Mouse (Mus musculus): ENCODE measurements around the gene Wbp2nl. TPM values are rescaled to one million over a fixed set of nuclear protein-coding genes. Genes with fewer than 3 reads are reported as not detected.

The Wbp2nl gene
- polyA plus RNA-seq, 1 experiment: 0.11 TPM

- no peak overlapping the region for H3K4me3 ChIP-seq (ENCODE audit: control insufficient read depth, insufficient read depth, low read length)
- TF ChIP-seq POLR2A (IDR thresholded peaks at IDR 0.05; ENCODE audit: control insufficient read depth, extremely low read depth, insufficient read depth, low read length, poor library complexity): no peak
- TF ChIP-seq CTCF (IDR thresholded peaks at IDR 0.05; ENCODE audit: borderline replicate concordance, control insufficient read depth, extremely low read depth, insufficient read depth, low read length, poor library complexity): peak; percentile 80; the same call in 1 of the 2 replicates
- peak; percentile 73 for DNase-seq
- 7% methylated on average over 6 of the region's 6 CpGs for WGBS
- no peaks in the 10 kb centered on the region for H3K4me1 ChIP-seq (replicated peaks; ENCODE audit: control insufficient read depth, insufficient read depth, low read length)
- H3K27me3 ChIP-seq (ENCODE audit: control insufficient read depth, insufficient read depth, low read length): no peaks in the 10 kb centered on the region
- H3K36me3 ChIP-seq (ENCODE audit: control insufficient read depth, insufficient read depth, low read length): no peaks in the 10 kb centered on the region
- no peak overlapping the region for H3K27ac ChIP-seq (ENCODE audit: control insufficient read depth, insufficient read depth, low read length)
These were observed 32.4 kb upstream of the Wbp2nl start for GRCm38 (mm10) chr15:82266356-82266755.

GRCm38 (mm10) chr15:82268185-82268584, 30.6 kb upstream of the Wbp2nl start:
- Histone ChIP-seq H3K27me3 (ENCODE audit: control insufficient read depth, insufficient read depth, low read length) (no peaks in the 10 kb centered on the region), H3K4me3 (ENCODE audit: control insufficient read depth, insufficient read depth, low read length) (no peak overlapping the region), H3K4me1 (replicated peaks; ENCODE audit: control insufficient read depth, insufficient read depth, low read length) (no peaks in the 10 kb centered on the region), H3K36me3 (ENCODE audit: control insufficient read depth, insufficient read depth, low read length) (no peaks in the 10 kb centered on the region), H3K27ac (ENCODE audit: control insufficient read depth, insufficient read depth, low read length) (no peak overlapping the region)
- WGBS: 82% methylated on average over 3 of the region's 3 CpGs
- no peak for DNase-seq
- TF ChIP-seq CTCF (IDR thresholded peaks at IDR 0.05; ENCODE audit: borderline replicate concordance, control insufficient read depth, extremely low read depth, insufficient read depth, low read length, poor library complexity) (no peak), POLR2A (IDR thresholded peaks at IDR 0.05; ENCODE audit: control insufficient read depth, extremely low read depth, insufficient read depth, low read length, poor library complexity) (no peak)

- Histone ChIP-seq H3K4me3 (ENCODE audit: control insufficient read depth, insufficient read depth, low read length) (no peak overlapping the region), H3K27me3 (ENCODE audit: control insufficient read depth, insufficient read depth, low read length) (no peaks in the 10 kb centered on the region), H3K4me1 (replicated peaks; ENCODE audit: control insufficient read depth, insufficient read depth, low read length) (no peaks in the 10 kb centered on the region), H3K36me3 (ENCODE audit: control insufficient read depth, insufficient read depth, low read length) (no peaks in the 10 kb centered on the region), H3K27ac (ENCODE audit: control insufficient read depth, insufficient read depth, low read length) (no peak overlapping the region)
- WGBS: 49% methylated on average over 9 of the region's 9 CpGs
- no peak for DNase-seq
- TF ChIP-seq POLR2A (IDR thresholded peaks at IDR 0.05; ENCODE audit: control insufficient read depth, extremely low read depth, insufficient read depth, low read length, poor library complexity): no peak
These were observed 30.0 kb upstream of the Wbp2nl start for GRCm38 (mm10) chr15:82268783-82269182.

- no peak overlapping the region for H3K4me3 ChIP-seq (ENCODE audit: control insufficient read depth, insufficient read depth, low read length)
- DNase-seq: peak; percentile 49
- WGBS: 20% methylated on average over 5 of the region's 5 CpGs
- H3K4me1 ChIP-seq (replicated peaks; ENCODE audit: control insufficient read depth, insufficient read depth, low read length): peaks cover 4% of the 10 kb centered on the region; the same call in 1 of the 2 replicates
- TF ChIP-seq CTCF (IDR thresholded peaks at IDR 0.05; ENCODE audit: borderline replicate concordance, control insufficient read depth, extremely low read depth, insufficient read depth, low read length, poor library complexity) (peak; percentile 81; the same call in 1 of the 2 replicates), POLR2A (IDR thresholded peaks at IDR 0.05; ENCODE audit: control insufficient read depth, extremely low read depth, insufficient read depth, low read length, poor library complexity) (no peak)
- peaks cover 3% of the 10 kb centered on the region; the same call in 1 of the 2 replicates for H3K27me3 ChIP-seq (ENCODE audit: control insufficient read depth, insufficient read depth, low read length)
- no peaks in the 10 kb centered on the region for H3K36me3 ChIP-seq (ENCODE audit: control insufficient read depth, insufficient read depth, low read length)
- no peak overlapping the region for H3K27ac ChIP-seq (ENCODE audit: control insufficient read depth, insufficient read depth, low read length)
These were observed 27.6 kb upstream of the Wbp2nl start for GRCm38 (mm10) chr15:82271201-82271600.

GRCm38 (mm10) chr15:82272295-82272694, 26.5 kb upstream of the Wbp2nl start:
- H3K36me3 ChIP-seq (ENCODE audit: control insufficient read depth, insufficient read depth, low read length): no peaks in the 10 kb centered on the region
- no peak overlapping the region for H3K4me3 ChIP-seq (ENCODE audit: control insufficient read depth, insufficient read depth, low read length)
- WGBS: 82% methylated on average over 6 of the region's 6 CpGs
- no peak for DNase-seq
- TF ChIP-seq POLR2A (IDR thresholded peaks at IDR 0.05; ENCODE audit: control insufficient read depth, extremely low read depth, insufficient read depth, low read length, poor library complexity): no peak
- TF ChIP-seq CTCF (IDR thresholded peaks at IDR 0.05; ENCODE audit: borderline replicate concordance, control insufficient read depth, extremely low read depth, insufficient read depth, low read length, poor library complexity): no peak
- no peak overlapping the region for H3K27ac ChIP-seq (ENCODE audit: control insufficient read depth, insufficient read depth, low read length)
- H3K27me3 ChIP-seq (ENCODE audit: control insufficient read depth, insufficient read depth, low read length): peaks cover 3% of the 10 kb centered on the region; the same call in 1 of the 2 replicates
- H3K4me1 ChIP-seq (replicated peaks; ENCODE audit: control insufficient read depth, insufficient read depth, low read length): peaks cover 4% of the 10 kb centered on the region; the same call in 1 of the 2 replicates

- H3K27me3 ChIP-seq (ENCODE audit: control insufficient read depth, insufficient read depth, low read length): peaks cover 3% of the 10 kb centered on the region; the same call in 1 of the 2 replicates
- no peak within 1 kb of the TSS for H3K4me3 ChIP-seq (ENCODE audit: control insufficient read depth, insufficient read depth, low read length)
- DNase-seq: no peak
- TF ChIP-seq POLR2A (IDR thresholded peaks at IDR 0.05; ENCODE audit: control insufficient read depth, extremely low read depth, insufficient read depth, low read length, poor library complexity) (no peak), CTCF (IDR thresholded peaks at IDR 0.05; ENCODE audit: borderline replicate concordance, control insufficient read depth, extremely low read depth, insufficient read depth, low read length, poor library complexity) (no peak)
- 32% methylated on average over 6 of the region's 6 CpGs for WGBS
- no peak within 1 kb of the TSS for H3K27ac ChIP-seq (ENCODE audit: control insufficient read depth, insufficient read depth, low read length)
- no peaks in the 10 kb centered on the region for H3K36me3 ChIP-seq (ENCODE audit: control insufficient read depth, insufficient read depth, low read length)
- H3K4me1 ChIP-seq (replicated peaks; ENCODE audit: control insufficient read depth, insufficient read depth, low read length): peaks cover 4% of the 10 kb centered on the region; the same call in 1 of the 2 replicates
These were observed 24.2 kb upstream of the Wbp2nl start, which contains the start of gene Sept3 for GRCm38 (mm10) chr15:82274593-82274926. Gene Sept3, plus strand, starts transcription at chr15:82274893.
